Mouse (Mus musculus) embryonic fibroblast, embryonic 13.5 days (primary cell): ENCODE results near the gene Prdm16.

Experiments used
- CTCF ChIP-seq: IDR thresholded peaks from 2 replicates; pipeline ENCODE4 v1.5.1; 2011; ENCODE audit warnings: mild to moderate bottlenecking, control low read depth, low read length, moderate library complexity, borderline replicate concordance; ENCODE audit not compliant: insufficient read depth
- POLR2A ChIP-seq: IDR thresholded peaks from 2 replicates; pipeline ENCODE4 v1.6.1; 2011; ENCODE audit warnings: low read depth, mild to moderate bottlenecking, control low read depth, low read length, moderate library complexity

DNA sequence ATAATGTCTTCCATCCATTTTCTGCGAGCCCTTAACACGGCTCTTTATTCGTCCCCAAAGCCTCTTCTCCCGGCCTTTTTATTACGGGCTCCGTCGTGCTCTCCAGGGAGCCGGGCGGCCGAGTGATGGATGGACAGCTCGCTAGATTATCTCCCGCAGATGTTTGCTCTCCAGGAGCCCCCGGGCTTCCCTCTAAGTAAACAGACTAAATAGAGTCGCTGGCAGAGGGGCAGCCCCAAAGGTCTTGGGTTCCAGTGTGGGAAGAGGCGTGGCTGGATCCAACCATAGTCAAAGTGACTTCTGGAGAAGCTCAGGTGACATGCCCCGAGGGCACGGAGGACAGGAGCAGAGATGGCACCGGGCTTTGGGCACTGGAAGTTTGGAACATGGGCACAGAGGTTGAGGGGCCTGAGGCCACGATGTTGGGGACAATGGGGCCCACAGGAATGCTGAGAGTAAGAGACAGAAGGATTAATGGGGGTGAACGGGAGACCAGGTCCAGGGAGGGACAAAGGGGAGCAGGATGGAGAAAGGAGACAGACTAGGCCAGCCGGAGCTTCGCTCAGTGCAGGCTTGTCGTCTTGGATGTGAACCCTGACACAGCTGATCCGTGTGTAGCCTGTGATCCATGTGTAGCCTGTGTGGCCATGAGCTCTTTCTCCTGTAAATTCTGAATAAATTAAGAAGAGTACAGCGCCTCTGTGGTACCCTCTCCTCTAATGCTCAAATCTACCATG lies 162.9 kb downstream of the Prdm16 start:
- TF ChIP-seq CTCF (no peak), POLR2A (no peak)
